Mouse (Mus musculus): ENCODE measurements around the gene Apold1.

The Apold1 gene

GRCm38 (mm10) chr6:134983529-134984370, 2.2 kb downstream of the Apold1 start:
- peak; percentile 95 for DNase-seq

DNA sequence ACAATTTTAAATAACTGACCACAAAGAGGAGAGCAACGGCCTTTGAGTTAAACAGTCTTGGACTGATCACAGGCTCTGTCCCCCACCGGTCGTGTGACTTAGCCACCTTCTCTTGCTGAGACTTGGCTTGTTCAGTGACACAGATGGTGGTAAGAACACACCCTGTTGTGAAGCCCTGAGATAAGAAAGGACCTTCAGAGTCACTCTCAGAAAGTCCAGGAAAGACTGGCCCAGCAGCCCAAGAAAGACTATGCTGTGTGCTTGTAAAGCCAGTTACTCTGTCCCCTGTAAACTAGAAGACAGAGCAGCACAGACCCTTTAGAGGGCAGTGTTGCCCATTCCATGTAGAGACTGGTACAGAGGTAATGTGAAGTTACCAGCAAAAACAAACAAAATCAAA, 3.2 kb downstream of the Apold1 start:
- peak; percentile 37 for DNase-seq

GRCm38 (mm10) chr6:134988377-134988776, 6.9 kb downstream of the Apold1 start:
- DNase-seq, result no peak

DNA sequence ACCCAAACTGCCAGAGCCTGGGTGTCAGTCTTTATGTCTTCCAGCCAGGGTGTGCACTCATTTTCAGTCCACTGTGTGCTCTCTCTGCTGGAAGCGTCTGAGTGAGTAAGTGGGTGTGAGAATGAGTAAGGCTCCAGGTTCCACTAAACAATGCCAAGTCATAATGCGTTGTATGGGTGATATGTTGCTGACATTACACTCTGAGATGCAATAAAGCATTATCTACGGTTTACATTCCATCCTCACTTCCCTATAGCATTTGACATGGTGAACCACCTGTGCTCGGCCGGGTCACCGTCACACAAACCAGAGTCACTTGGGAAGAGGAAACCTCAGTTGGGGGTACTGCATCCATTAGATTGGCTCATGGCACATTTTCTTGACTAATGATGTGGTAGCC, 9.2 kb downstream of the Apold1 start:
- no peak for DNase-seq

- DNase-seq, result no peak
Observed at GRCm38 (mm10) chr6:134994031-134994651, 12.6 kb downstream of the Apold1 start.

DNA sequence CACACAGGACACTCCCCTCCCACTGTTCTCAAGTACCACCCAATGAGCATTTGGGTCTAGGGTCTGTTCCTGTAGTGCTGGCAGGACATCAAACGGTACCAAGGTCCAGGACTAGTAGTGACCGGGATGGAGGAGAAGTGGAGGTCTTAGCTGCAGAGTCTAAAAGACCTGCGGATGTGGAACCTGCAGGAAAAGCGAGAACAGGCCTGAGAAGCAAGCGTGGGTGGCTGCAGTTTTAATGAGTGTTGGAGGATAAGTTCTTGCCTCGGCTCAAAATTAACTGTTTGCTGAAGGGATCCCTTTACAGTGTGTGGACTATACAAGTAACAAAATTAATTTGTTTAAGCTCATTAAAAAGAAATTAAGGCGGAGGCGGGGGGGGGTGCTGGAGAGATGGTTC, 13.5 kb downstream of the Apold1 start:
- DNase-seq, result no peak

DNA sequence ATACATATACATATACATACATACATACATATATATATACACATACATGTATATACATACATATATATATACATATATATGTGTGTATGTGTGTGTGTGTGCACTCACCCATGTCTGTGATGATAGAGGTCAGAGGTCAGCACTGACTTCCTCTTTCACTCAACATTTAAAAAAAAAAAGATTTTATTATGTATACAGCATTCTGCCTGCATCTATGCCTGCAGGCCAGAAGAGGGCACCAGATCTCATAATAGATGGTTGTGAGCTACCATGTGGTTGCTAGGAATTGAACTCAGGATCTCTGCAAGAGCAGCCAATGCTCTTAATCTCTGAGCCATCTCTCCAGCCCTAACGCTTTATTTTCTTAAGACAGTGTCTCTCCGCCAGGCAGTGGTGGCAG, 15.4 kb downstream of the Apold1 start:
- DNase-seq, result no peak

GRCm38 (mm10) chr6:134998076-134998475, 16.6 kb downstream of the Apold1 start:
- DNase-seq, result no peak

GRCm38 (mm10) chr6:134998781-134999180, 17.3 kb downstream of the Apold1 start:
- DNase-seq, result no peak

GRCm38 (mm10) chr6:135000272-135000671, 18.8 kb downstream of the Apold1 start:
- no peak for DNase-seq

GRCm38 (mm10) chr6:135001991-135002390, 20.5 kb downstream of the Apold1 start:
- DNase-seq, result no peak

- no peak for DNase-seq
Observed at GRCm38 (mm10) chr6:135006372-135006771, 24.9 kb downstream of the Apold1 start.

DNA sequence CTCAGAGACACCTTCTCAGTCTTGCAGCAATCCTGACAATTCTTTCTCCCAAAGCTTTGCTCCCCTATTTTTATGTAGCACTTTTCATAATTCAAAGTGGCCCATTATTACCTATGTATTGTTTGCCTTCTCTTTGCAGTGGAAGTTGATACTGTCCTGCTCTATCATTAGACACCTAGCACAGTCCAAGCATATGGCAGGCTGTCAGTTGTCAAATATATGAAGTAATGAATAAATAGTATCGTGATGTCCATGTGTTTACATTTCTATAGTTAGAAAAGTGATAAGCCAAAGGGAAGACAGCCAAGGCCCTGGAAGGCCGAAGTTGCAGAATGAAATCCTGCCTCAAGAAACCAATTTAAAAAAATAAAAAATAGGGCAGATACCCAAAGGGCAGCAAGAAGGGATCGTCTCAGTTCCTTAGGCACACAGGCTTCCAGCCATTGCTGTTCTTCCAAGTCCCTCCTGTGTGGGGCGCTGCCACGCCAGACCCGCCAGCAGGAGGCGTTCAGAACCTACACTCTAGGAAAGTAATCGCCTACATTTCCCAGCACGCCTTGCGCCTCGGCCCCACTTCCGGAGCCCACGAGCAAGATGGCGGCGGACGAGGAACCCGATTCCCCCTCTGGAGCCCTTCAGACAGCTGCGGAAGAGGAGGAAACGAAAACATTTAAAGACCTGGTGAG, 29.7 kb downstream of the Apold1 start, which contains the start of gene Ddx47:
Gene Ddx47, plus strand, starts transcription at position 565 of the 686 bp plus-strand sequence.
- DNase-seq, result peak; percentile 95

GRCm38 (mm10) chr6:135011734-135012116, 30.2 kb downstream of the Apold1 start:
- no peak for DNase-seq

- DNase-seq, result no peak
Observed at GRCm38 (mm10) chr6:135017211-135017610, 35.7 kb downstream of the Apold1 start.

DNA sequence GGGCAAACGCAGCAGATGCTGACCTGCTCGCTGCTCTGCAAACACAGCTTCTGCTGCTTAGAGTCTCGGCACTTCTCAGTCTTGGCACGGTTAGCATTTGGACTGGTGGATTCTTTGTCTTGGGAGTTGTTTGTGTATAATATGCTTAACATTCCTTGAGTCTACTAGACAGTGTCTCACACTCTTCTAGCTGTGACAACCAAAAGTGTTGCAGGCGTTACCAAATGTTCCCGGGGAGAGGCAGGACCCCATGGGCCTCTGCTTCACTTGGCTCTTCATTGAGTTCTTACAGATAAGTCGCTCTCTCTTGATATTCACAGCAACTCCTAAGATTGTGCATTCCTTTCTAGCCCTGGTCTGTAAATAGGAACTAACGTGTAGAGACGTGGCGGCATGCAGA, 38.0 kb downstream of the Apold1 start:
- no peak for DNase-seq

- DNase-seq, result no peak
Observed at GRCm38 (mm10) chr6:135021633-135022032, 40.1 kb downstream of the Apold1 start.

DNA sequence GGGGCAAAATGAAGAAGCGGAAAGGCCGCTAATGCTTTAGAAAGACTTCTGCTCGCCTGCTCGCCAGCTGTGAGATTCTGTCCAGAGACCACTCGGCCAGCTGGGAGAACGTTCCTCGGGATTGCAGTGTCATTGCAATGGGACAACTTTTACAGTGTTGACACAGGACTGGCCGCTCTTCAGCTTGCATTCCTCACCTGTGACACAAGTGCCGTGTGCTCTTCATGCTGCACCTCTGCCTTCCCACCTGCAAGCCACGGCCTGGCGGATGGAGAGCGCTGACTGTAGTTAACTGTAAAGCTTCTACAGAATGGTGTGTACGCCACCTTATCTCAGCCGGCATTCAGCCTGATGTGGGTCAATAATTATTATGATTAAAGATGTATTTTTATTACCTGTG, 41.9 kb downstream of the Apold1 start:
- no peak for DNase-seq

DNA sequence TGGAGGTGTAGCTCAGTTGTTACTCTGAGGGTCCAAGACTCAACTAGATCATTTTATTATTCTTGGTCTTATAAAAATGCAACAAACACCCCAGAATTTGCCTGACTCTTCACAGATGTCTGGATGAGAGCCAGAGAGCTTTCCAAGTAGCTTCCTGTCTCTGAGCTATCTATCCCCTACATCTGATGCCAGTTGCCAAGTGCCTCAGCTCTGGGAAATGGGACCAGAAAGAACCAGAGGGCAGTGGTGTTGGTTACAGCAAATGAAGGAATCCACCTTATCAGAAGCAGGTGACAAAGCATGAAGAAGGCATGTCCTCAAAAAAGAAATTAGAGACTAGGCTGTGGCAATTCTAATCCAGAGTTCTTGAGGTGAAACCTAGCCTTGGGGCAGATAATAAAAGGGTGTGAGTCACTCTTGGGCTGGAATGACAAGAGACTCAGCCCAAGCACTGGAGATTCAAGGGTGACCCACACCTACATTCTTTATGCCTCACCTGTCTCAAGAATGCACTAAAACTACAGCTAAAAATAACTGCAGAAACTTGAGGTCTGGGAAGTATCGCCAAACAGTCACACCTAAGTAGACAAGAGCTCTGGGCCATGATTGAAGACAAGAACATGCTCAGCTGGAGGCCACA, 43.4 kb downstream of the Apold1 start:
- DNase-seq, result peak; percentile 13

- peak; percentile 45 for DNase-seq
Observed at GRCm38 (mm10) chr6:135026232-135026631, 44.7 kb downstream of the Apold1 start.

- DNase-seq, result no peak
Observed at GRCm38 (mm10) chr6:135026755-135027154, 45.2 kb downstream of the Apold1 start.

- DNase-seq, result peak; percentile 68
Observed at GRCm38 (mm10) chr6:135029246-135029645, 47.7 kb downstream of the Apold1 start.
